Mouse (Mus musculus): ENCODE data around the gene Spem2. TPM values are rescaled to one million over a fixed set of nuclear protein-coding genes. Genes with fewer than 3 reads are reported as not detected.

Spem2 gene
- total RNA-seq, 1 experiment from 2014 or later: not detected

DNA sequence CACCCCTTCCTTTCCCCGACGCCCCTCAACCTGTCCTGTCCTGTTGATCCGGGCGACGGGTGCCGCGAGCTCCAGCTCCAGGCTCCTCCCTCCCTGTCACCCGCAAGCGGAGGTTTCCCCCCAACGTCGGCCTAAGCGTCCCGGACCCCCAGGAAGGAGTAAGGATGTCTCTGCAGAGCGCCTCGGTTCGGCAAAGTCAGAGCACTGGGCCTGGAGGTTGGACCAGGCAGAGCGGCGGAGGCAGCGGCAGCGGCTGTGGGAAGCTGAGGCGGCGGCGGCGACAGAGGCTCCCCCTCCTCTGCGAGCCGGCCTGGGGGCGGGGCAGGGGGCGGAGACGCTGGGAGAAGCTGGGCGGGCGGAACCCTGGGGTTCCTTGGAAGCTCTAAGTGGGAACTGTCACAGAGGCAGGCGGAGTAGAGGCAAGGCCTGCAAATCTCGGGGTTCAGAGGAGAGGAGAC is 15.6 kb downstream of the Spem2 start:
- no peak for ATAC-seq (replicated peaks; ENCODE audit: insufficient number of reproducible peaks, low FRiP score, low TSS enrichment, poor library complexity, severe bottlenecking)

GRCm38 (mm10) chr11:69801379-69801977 is 16.8 kb downstream of the Spem2 start, which contains the start of gene Fgf11:
Gene Fgf11, minus strand, starts transcription at chr11:69801857.
- ATAC-seq (replicated peaks; ENCODE audit: insufficient number of reproducible peaks, low FRiP score, low TSS enrichment, poor library complexity, severe bottlenecking): no peak

- ATAC-seq (replicated peaks; ENCODE audit: insufficient number of reproducible peaks, low FRiP score, low TSS enrichment, poor library complexity, severe bottlenecking): no peak
These were observed 17.7 kb downstream of the Spem2 start for GRCm38 (mm10) chr11:69800392-69801197.

DNA sequence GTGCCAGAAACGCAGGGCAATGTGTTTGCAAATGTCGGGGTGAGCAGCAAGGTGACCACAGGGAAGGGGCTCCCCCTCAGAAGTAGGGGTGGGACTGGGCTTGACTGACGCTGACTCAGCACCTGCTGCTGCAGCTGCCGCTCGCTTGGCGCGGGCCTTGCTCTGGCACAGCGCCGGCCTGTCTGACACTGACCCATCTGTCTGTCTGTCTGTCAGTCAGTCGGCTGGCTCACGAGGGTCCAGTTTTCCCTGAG is 18.2 kb downstream of the Spem2 start:
- 0 out of 2 replicates have a peak, but pooled peaks have one; percentile 4 for ATAC-seq (replicated peaks; ENCODE audit: insufficient number of reproducible peaks, low FRiP score, low TSS enrichment, poor library complexity, severe bottlenecking)

DNA sequence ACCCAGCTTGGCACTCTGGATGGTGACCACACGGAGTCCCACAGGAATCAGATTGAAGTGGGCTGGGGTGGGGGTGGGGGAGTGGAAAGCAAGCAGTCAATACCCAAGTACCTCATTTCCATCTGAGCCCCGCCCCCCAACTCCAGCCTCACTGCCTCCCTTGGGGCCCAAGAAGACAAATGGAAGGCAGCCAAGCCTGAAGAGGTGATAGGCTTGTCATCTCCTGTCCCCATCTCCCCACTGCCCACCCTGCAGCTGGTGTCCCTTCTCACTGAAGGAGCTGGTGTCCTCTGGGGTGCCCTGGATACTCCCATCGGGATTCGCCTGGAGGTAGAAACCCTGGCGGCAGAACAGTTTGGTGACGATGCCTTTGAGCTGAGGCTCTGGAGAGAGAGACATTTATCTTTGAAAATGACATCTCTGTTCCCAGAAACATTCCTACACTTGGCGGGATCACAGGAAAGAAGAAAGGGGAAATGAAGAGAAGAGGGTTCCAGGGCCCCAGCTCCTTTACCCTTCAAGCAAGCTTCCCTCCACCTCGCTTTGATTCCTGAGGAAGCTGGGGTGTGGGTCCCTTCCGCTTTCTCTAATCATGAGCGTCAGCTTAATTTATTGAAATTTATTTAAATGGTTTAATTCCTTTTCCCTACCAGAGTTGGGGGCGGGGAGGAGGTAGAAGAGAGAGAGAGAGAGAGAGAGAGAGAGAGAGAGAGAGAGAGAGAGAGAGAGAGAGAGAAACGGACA is 18.7 kb downstream of the Spem2 start:
- no peak for ATAC-seq (replicated peaks; ENCODE audit: insufficient number of reproducible peaks, low FRiP score, low TSS enrichment, poor library complexity, severe bottlenecking)

DNA sequence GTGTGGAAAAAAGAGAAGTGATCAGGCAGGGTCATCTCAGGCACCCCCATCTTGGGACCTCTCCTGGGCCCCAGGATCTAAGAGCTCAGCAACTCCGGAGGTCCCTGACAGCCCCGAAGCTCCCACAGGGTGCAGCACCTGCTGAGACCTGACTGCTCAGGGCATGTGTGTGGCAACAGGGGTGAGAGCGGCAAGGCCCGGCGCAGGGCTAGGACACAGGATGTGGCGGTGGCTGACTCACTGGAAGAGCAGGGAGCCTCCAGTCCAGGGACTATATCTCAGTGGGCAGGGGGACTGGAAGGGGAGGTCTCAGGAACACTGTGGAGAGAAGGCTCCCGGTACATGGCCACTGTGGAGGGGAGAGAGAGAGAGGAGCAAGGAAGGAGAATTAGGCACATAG is 20.3 kb downstream of the Spem2 start:
- no peak for ATAC-seq (replicated peaks; ENCODE audit: insufficient number of reproducible peaks, low FRiP score, low TSS enrichment, poor library complexity, severe bottlenecking)

DNA sequence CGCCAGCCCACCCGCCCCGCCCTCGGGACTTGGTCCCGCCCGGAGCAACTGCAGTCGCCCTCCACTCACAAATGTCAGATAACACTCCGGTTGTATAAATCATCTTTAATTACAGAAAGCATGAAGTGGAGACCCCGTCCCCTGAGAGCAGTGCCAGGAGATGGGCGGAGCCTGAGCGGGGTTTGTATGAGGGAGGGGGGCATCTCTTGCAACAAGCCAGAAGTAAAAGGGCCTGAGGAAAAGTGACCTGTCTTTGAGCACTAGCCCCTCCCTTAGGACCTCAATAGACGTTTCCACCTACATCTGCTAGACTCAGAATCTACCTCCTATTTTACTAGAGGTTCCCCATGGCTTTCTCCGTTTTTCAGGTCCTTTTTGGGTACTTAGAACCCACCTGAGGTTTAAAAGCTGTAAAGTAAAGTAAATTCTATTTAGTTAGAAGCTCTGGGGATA is 22.3 kb downstream of the Spem2 start:
- ATAC-seq (replicated peaks; ENCODE audit: insufficient number of reproducible peaks, low FRiP score, low TSS enrichment, poor library complexity, severe bottlenecking): no peak

- peak; percentile 95 for ATAC-seq (replicated peaks; ENCODE audit: insufficient number of reproducible peaks, low FRiP score, low TSS enrichment, poor library complexity, severe bottlenecking)
These were observed 22.9 kb downstream of the Spem2 start, which contains the start of gene Chrnb1 for GRCm38 (mm10) chr11:69795168-69795982. Gene Chrnb1, minus strand, starts transcription at chr11:69795943.

DNA sequence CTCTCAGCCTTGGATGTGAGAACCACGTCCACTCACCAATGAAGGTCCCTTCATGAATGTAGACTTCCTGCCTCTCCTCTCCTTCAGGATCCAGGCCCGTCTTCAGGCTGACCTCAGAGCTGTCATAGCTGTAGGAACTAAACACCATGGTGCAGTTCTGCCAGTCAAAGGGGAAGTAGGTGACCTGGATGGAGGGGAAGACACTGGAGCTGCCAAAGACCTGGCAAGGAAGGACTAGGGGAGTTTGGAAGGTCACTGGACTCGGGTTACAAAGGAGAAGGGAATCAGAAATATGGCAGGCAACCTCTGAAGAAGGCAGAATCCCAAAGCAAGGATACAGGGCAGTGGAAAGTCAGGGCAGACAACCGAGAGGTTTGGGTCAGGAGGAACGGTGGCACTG is 24.8 kb downstream of the Spem2 start:
- ATAC-seq (replicated peaks; ENCODE audit: insufficient number of reproducible peaks, low FRiP score, low TSS enrichment, poor library complexity, severe bottlenecking): no peak

GRCm38 (mm10) chr11:69791420-69791819 is 26.8 kb downstream of the Spem2 start:
- no peak for ATAC-seq (replicated peaks; ENCODE audit: insufficient number of reproducible peaks, low FRiP score, low TSS enrichment, poor library complexity, severe bottlenecking)

DNA sequence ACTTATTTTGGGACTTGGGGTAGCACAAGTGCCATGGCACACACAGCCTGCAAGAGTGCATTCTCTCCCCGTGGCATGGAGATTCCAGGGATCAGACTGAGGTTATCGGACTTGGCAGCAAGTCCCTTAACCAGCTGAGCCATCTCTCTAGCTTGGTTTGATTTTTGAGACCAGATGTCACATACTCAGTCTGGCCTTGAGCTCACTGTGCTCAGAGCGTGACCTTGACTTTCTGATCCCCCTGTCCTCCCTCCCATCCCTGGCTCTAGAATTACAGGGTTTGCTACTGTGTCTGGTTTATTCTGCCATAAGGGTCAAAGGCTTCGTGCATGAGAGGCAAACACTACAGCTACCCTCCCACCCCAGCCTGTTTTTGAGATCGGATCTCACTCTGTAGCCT is 28.8 kb downstream of the Spem2 start:
- ATAC-seq (replicated peaks; ENCODE audit: insufficient number of reproducible peaks, low FRiP score, low TSS enrichment, poor library complexity, severe bottlenecking): no peak

DNA sequence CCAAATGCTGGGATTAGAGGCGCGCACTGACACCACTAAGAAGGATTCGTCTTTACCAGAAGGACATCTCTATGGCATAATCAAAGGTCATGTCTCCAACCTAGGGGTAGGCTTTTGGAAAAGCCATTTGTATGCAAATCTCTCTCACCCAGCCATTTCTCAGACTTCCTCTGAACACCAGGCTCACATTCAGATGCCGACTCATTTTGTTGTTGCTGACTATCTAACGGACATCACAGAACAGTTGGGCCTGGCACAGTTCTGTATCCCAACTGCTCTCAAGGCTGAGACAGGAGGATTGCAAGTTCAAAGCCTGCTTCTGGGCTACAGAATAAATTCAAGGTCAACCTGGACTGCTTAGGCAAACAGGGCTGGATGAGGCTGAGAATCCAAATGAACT is 31.0 kb downstream of the Spem2 start:
- no peak for ATAC-seq (replicated peaks; ENCODE audit: insufficient number of reproducible peaks, low FRiP score, low TSS enrichment, poor library complexity, severe bottlenecking)

- peak; percentile 77 for ATAC-seq (replicated peaks; ENCODE audit: insufficient number of reproducible peaks, low FRiP score, low TSS enrichment, poor library complexity, severe bottlenecking)
These were observed 33.4 kb downstream of the Spem2 start for GRCm38 (mm10) chr11:69784793-69785272.

DNA sequence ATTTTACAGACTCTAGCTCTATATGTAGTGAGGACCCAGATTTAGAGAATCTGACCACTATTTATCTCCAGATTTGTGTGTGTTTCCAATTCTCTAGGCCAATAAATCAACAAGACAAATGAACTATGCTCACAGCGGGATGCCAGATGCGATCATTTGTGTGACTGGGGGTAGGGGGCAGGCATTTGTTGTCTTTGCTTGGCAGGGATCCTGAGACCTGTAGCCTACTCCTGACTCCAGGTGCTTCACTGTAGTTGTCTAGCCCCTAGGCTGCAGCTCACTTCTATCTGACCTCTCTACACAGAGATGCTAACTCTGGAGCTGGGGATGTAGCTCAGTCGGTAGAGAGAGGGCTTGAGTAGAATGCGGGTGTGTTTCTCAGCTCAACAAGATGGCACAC is 36.4 kb downstream of the Spem2 start:
- no peak for ATAC-seq (replicated peaks; ENCODE audit: insufficient number of reproducible peaks, low FRiP score, low TSS enrichment, poor library complexity, severe bottlenecking)

- no peak for ATAC-seq (replicated peaks; ENCODE audit: insufficient number of reproducible peaks, low FRiP score, low TSS enrichment, poor library complexity, severe bottlenecking)
These were observed 39.3 kb downstream of the Spem2 start for GRCm38 (mm10) chr11:69778985-69779384.

- ATAC-seq (replicated peaks; ENCODE audit: insufficient number of reproducible peaks, low FRiP score, low TSS enrichment, poor library complexity, severe bottlenecking): no peak
These were observed 39.8 kb downstream of the Spem2 start for GRCm38 (mm10) chr11:69778258-69778982.

DNA sequence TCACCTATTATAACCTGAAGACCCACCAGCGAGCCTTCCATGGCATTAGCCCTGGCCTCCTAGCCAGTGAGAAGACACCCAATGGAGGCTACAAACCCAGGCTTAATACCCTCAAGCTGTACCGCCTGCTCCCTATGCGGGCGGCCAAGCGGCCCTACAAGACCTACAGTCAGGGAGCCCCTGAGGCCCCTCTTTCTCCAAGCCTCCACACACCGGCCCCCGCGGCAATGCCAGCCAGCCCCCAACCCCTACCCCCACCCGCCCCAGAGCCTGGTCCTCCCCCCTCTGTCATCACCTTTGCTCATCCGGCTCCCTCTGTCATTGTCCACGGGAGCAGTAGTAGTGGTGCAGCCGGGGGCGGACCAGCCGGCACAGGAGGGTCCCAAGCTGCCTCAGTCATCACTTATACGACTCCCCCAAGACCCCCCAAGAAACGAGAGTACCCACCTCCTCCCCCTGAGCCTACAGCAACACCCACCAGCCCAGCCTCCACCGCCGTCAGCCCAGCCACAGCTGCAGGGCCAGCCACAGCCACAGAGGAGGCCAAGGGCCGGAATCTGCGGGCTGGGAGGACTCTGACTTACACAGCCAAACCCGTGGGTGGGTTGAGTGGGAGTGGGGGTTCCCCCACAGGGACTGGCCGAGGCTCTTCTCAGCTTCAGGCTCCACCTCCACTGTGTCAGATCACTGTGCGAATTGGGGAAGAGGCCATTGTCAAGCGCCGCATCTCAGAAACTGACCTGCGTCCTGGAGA is 40.6 kb downstream of the Spem2 start:
- ATAC-seq (replicated peaks; ENCODE audit: insufficient number of reproducible peaks, low FRiP score, low TSS enrichment, poor library complexity, severe bottlenecking): peak; percentile 47; the same call in 1 of the 2 replicates

Measured in monocyte, adult 5-6 weeks (primary cell).